Mouse (Mus musculus): ENCODE measurements around the gene Trub1. TPM values are rescaled to one million over a fixed set of nuclear protein-coding genes. Genes with fewer than 3 reads are reported as not detected.

The Trub1 gene
- polyA plus RNA-seq, 2 experiments from 2014 or later: 12.6 to 12.9 TPM

GRCm38 (mm10) chr19:57498110-57498743, 45.5 kb downstream of the Trub1 start:
- no peak for ATAC-seq

- no peak for ATAC-seq
Observed at GRCm38 (mm10) chr19:57498884-57499410, 46.2 kb downstream of the Trub1 start.

- no peak for ATAC-seq
Observed at GRCm38 (mm10) chr19:57500254-57500653, 47.5 kb downstream of the Trub1 start.

- ATAC-seq: no peak
Observed at GRCm38 (mm10) chr19:57503144-57503543, 50.4 kb downstream of the Trub1 start.

- no peak for ATAC-seq
Observed at GRCm38 (mm10) chr19:57505048-57505932, 52.6 kb downstream of the Trub1 start.

- no peak for ATAC-seq
Observed at GRCm38 (mm10) chr19:57506591-57506990, 53.9 kb downstream of the Trub1 start.

- no peak for ATAC-seq
Observed at GRCm38 (mm10) chr19:57508261-57508788, 55.6 kb downstream of the Trub1 start.

GRCm38 (mm10) chr19:57509758-57510319, 57.1 kb downstream of the Trub1 start:
- no peak for ATAC-seq

GRCm38 (mm10) chr19:57510836-57511235, 58.1 kb downstream of the Trub1 start:
- no peak for ATAC-seq

- ATAC-seq: no peak
Observed at GRCm38 (mm10) chr19:57513123-57513522, 60.4 kb downstream of the Trub1 start.

- ATAC-seq: no peak
Observed at GRCm38 (mm10) chr19:57521721-57522120, 69.0 kb downstream of the Trub1 start.

GRCm38 (mm10) chr19:57523363-57523762, 70.7 kb downstream of the Trub1 start:
- no peak for ATAC-seq

GRCm38 (mm10) chr19:57525693-57526092, 73.0 kb downstream of the Trub1 start:
- ATAC-seq: no peak

- no peak for ATAC-seq
Observed at GRCm38 (mm10) chr19:57530212-57530611, 77.5 kb downstream of the Trub1 start.

GRCm38 (mm10) chr19:57534262-57534661, 81.5 kb downstream of the Trub1 start:
- no peak for ATAC-seq

GRCm38 (mm10) chr19:57536512-57536911, 83.8 kb downstream of the Trub1 start:
- no peak for ATAC-seq

GRCm38 (mm10) chr19:57537510-57538182, 84.9 kb downstream of the Trub1 start:
- ATAC-seq: no peak

GRCm38 (mm10) chr19:57540118-57540517, 87.4 kb downstream of the Trub1 start:
- ATAC-seq: no peak
